Mouse (Mus musculus) forebrain, embryonic 11.5 days (tissue): ENCODE data around the gene Fcho1. TPM values are rescaled to one million over a fixed set of nuclear protein-coding genes. Genes with fewer than 3 reads are reported as not detected.
"Not testable (repeated sequence)": the region's sequence is repeated elsewhere in the genome, so short reads cannot be mapped to it uniquely, and the experiment has no call there.

Experiments used
- ATAC-seq: fragments of 200-750 bp; cut with Nextera tagmentation; replicated peaks from 2 replicates; pipeline ENCODE4 v1.8.0; 2017; ENCODE audit warnings: moderate TSS enrichment; ENCODE audit not compliant: low FRiP score
- DNase-seq: peaks from one replicate; pipeline ENCODE4 v3.0.0-alpha.2; 2017; ENCODE audit warnings: low spot score
- H3K27ac ChIP-seq: fragments of 300-500 bp; sonication (generic); 2 replicates; pipeline ENCODE4 v1.5.1; 2014; ENCODE audit warnings: low read depth, low read length
- H3K27me3 ChIP-seq: fragments of 300-500 bp; sonication (generic); 2 replicates; pipeline ENCODE4 v1.6.1; 2014; ENCODE audit warnings: mild to moderate bottlenecking, low read length, mixed read lengths; ENCODE audit not compliant: control insufficient read depth, insufficient read depth
- H3K36me3 ChIP-seq: fragments of 300-500 bp; sonication (generic); 2 replicates; pipeline ENCODE4 v1.6.1; 2014; ENCODE audit warnings: mild to moderate bottlenecking, low read length, moderate library complexity, mixed read lengths; ENCODE audit not compliant: control insufficient read depth, insufficient read depth
- H3K4me1 ChIP-seq: fragments of 300-500 bp; sonication (generic); replicated peaks from 2 replicates; pipeline ENCODE4 v1.6.1; 2014; ENCODE audit warnings: low read length, mixed read lengths; ENCODE audit not compliant: control insufficient read depth, insufficient read depth
- H3K4me2 ChIP-seq: fragments of 300-500 bp; sonication (generic); 2 replicates; pipeline ENCODE4 v1.6.1; 2014; ENCODE audit warnings: low read depth, mild to moderate bottlenecking, low read length, moderate library complexity, mixed read lengths; ENCODE audit not compliant: severe bottlenecking
- H3K4me3 ChIP-seq: fragments of 300-500 bp; sonication (generic); 2 replicates; pipeline ENCODE4 v1.5.1; 2014; ENCODE audit warnings: low read depth, low read length
- H3K9ac ChIP-seq: fragments of 300-500 bp; sonication (generic); 2 replicates; pipeline ENCODE4 v1.6.1; 2014; ENCODE audit warnings: low read length
- H3K9me3 ChIP-seq: fragments of 300-500 bp; sonication (generic); 2 replicates; pipeline ENCODE4 v1.6.1; 2016; ENCODE audit warnings: low read length, mixed read lengths; ENCODE audit not compliant: control insufficient read depth
- WGBS: fragments of 180-500 bp; shearing (Covaris S2); extraction: QIAGEN DNeasy Blood & Tissue Kit; methylation state at CpG from one replicate; pipeline ENCODE4 v1.1.7; 2014; 5-methylcytosine and 5-hydroxymethylcytosine counted together
- polyA plus RNA-seq: library from polyadenylated mRNA; unstranded; fragments of >200 nt; fragmentation: Nextera tagmentation; extraction: Ambion mirVana; gene quantifications from 2 replicates; pipeline ENCODE4 v1.2.1, GENCODE M21; 2014

Gene Fcho1
- 21.3 and 23.2 TPM in 2 replicates for polyA plus RNA-seq

DNA sequence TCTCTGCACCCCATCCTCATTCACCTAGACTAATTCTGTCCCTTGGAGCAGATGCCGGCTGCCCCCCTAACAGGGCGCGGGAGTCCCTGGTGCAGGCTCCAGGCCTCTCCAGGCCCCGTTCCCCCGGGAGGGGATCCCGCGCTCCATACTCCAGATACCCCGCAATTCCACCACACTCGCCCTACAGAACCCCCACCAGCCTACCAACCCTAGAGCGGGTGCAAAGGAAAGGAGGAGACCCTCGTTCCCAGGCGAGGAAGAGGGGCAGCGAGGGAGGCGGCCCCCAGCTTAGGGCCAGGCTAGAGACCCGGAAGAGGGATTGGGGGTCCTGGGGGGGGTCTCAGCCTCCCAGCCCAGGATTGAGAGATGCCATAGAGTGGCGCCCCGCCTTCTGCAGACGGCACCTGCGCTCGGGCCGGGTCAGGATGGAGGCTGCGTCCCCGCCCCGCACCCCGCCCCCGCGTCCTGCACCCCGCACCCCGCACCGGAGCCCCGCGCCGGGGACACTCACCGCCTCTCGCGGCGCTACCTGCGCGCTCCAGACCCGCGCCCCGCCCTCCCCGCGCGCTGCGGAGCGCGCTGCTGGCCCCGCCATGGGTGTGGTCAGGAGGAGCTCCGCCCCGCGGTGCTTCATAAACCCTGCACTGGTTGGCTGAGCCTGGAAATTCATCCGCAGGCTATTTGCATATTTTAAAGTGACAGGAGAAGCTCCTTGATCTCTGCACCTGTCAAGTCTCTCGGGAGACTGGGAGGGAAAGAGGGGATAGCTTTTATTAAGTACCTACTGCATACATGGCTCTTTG is at the start of gene Fcho1:
Gene Fcho1 (minus strand): TSS at position 595 of the 803 bp plus-strand sequence.
- under 1% methylated on average over 52 of the region's 54 CpGs for WGBS
- ATAC-seq = peak; percentile 85
- H3K27ac ChIP-seq = no peak within 1 kb of the TSS

DNA sequence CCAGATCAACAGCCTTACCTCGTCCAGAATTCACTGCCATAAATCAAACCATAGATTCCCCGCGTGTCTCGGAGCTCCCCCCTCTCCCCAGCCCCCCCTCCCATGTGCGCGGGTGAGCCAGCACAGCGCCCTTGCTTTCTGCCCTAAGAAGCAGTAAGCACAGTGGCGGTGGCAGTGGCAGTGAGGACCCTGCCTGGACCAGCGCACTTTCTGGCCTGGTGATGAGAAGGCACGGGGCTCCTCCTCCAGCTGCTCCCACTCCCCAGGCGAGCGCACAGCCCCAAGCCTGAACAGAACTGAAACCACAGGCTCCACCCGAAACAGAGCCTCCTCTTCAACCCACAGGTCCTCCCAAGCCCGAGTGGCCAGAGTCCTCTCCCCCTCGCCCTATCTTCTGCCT is 45.8 kb upstream of the Fcho1 start:
- H3K36me3 ChIP-seq = no peaks in the 10 kb centered on the region
- no peak for DNase-seq
- no peak overlapping the region for H3K4me2 ChIP-seq
- H3K9me3 ChIP-seq = 0 out of 2 replicates have a peak, but pooled peaks cover 2% of the 10 kb centered on the region
- H3K27me3 ChIP-seq = no peaks in the 10 kb centered on the region
- no peaks in the 10 kb centered on the region for H3K4me1 ChIP-seq
- H3K27ac ChIP-seq = no peak overlapping the region
- ATAC-seq = no peak
- WGBS = 91% methylated on average over 15 of the region's 15 CpGs
- H3K4me3 ChIP-seq = no peak overlapping the region
- H3K9ac ChIP-seq = no peak overlapping the region

More for the DNA sequence above, at the start of gene Fcho1:
- no peaks in the 10 kb centered on the region for H3K36me3 ChIP-seq
- H3K27me3 ChIP-seq = no peaks in the 10 kb centered on the region; the same call in 1 of the 2 replicates
- peak within 1 kb of the TSS; percentile 88 for H3K4me2 ChIP-seq
- no peaks in the 10 kb centered on the region for H3K9me3 ChIP-seq
- peak; percentile 91 for DNase-seq
- peak within 1 kb of the TSS; percentile 72 for H3K4me3 ChIP-seq
- H3K9ac ChIP-seq = peak within 1 kb of the TSS; percentile 75
- peaks cover 9% of the 10 kb centered on the region for H3K4me1 ChIP-seq

DNA sequence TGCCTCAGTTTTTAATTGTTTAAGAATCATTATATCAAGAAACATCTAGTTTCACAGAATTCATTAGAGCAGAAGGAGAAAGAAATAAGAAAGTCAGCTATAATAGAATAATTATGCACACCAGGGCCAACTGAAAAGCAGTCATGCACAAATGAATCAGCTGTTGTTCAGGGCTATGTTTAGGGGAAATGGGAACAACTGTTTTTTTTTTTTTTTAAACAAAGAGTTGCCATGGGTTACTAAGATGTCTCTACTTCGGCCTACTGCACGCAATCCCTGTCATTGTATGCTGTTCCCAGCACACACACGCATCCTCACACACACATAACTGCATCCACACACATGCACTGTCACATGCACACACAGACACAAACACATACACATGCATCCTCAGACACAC is 33.3 kb upstream of the Fcho1 start:
- Histone ChIP-seq H3K9ac (no peak overlapping the region), H3K4me3 (no peak overlapping the region), H3K36me3 (no peaks in the 10 kb centered on the region), H3K27me3 (no peaks in the 10 kb centered on the region), H3K9me3 (no peaks in the 10 kb centered on the region), H3K4me2 (no peak overlapping the region), H3K4me1 (no peaks in the 10 kb centered on the region), H3K27ac (no peak overlapping the region)
- ATAC-seq (0 out of 2 replicates have a peak, but pooled peaks have one; percentile 49), DNase-seq (no peak)
- 39% methylated on average over 3 of the region's 3 CpGs for WGBS

DNA sequence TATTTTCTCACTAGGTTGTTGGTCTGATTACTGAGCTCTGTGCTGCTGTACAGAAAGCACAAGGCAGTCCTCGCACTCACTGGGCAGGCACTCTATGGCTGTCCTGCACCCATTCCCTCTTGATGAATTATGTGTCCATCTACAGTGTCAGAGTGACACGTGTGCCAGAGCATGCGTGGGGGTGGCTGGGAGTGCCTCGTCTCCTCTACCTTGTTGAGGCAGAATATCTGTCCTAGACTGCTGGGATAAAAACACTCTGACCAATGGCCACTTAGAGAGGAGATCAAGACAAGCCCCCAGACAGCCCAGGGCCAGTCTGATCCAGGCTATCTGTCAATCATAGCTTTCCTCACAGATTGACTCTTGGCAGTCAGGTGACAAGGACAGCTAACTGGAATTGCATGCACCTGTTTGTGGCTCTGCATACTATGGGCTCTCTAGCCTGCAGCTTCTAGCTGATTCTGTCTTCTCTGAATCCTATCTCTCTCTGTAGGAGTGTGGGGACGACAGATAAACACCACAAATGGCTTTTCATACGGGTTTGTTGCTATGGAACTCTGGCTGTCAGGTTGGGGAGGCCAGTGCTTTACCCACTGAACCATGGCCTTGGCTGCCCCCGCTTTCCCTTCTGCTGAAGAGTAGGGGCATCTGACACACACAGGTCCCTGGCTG is 27.5 kb upstream of the Fcho1 start:
- not testable (repeated sequence) for DNase-seq, H3K4me1 ChIP-seq, H3K27ac ChIP-seq, H3K36me3 ChIP-seq, H3K9ac ChIP-seq, H3K4me3 ChIP-seq, H3K4me2 ChIP-seq, ATAC-seq, H3K27me3 ChIP-seq, H3K9me3 ChIP-seq
- WGBS = 81% methylated on average over 7 of the region's 7 CpGs

DNA sequence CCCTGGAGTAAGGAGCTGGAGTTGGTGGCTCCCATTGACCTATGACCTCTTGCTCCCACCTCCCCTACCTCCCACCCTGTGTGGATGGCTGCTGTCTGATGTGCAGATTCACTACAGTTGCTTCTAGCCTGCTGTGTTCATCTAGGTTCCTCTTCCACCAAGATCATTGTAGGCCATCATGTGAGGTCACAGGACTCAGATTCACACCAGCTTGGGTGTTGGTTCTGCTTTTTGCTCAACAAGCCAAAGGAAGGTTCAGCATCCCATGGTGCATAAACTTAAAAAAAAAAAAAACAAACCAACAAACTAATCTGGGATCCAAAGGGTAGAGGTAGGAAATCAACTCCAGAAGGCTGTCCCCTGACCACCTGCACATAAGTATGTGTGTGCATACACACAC is 26.7 kb upstream of the Fcho1 start:
- not testable (repeated sequence) for H3K4me2 ChIP-seq, H3K9me3 ChIP-seq, H3K4me1 ChIP-seq, H3K27ac ChIP-seq, H3K36me3 ChIP-seq, ATAC-seq, H3K27me3 ChIP-seq, H3K9ac ChIP-seq, DNase-seq, H3K4me3 ChIP-seq

DNA sequence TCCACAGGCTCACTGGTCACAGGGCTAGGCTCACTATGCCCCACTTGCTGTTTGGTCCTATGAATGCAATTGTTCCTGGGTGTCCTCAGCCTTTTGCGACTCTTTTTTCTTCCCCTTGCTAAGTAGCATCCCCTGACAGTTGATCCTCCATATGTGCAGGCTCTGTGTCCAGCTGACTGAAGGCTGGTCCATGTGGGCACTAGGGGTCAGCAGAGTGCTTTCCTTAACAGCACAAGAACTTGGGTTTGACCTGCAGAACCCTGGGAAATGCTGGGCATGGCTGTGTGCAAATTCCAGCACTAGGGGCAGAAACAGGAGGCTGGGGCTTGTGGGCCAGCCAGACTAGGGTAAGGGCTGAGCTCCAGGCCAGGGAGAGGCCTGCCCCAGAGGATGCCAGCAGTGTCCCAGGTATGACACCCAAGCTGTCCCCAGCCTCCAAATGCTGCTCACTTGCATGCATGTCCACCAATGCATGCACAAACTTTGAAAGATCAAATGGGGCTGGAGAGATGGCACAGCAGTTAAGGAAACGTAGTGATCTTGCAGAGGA is 25.9 kb upstream of the Fcho1 start:
- WGBS = 72% methylated on average over 2 of the region's 2 CpGs
- ATAC-seq (0 out of 2 replicates have a peak, but pooled peaks have one; percentile 37), DNase-seq (peak; percentile 55)
- not testable (repeated sequence) for H3K9ac ChIP-seq, H3K9me3 ChIP-seq, H3K36me3 ChIP-seq, H3K27ac ChIP-seq, H3K4me1 ChIP-seq, H3K27me3 ChIP-seq, H3K4me2 ChIP-seq, H3K4me3 ChIP-seq

DNA sequence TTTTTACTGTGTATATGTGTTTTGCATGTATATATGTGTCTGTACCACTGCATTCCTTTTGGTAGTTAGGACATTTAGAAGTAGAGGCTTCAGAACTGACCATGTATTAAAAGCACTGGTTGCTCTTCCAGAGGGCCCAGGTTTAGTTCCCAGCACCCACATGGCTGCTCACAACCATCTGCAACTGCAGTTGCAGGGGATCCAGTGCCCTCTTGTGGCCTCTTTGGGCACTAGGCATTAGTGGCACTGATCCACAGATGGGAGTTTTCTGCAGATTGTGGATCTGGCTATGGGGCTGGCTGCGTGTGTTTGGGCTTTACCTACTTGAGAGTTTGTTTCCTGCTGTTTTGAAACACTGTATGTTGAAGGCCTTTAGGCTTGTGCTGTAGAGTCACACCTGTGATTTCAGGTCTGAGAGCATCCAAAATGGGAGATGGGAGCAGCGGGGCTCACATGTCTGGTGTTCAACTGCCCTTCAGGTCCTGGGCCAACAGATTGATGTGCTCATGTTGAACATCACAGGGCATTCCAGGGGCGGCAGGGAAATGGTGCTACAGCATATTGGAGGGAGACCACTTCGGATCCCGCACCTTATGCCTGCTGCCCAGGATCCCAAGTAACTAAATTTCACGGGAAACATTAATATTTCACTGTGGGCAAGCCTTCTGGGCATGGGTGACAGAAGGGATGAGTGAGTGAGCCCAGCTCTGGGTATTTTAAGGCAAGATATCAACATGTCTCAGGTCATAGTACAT is 24.0 kb upstream of the Fcho1 start:
- H3K4me1 ChIP-seq, H3K27ac ChIP-seq, H3K27me3 ChIP-seq, H3K4me3 ChIP-seq, H3K9me3 ChIP-seq, H3K4me2 ChIP-seq, ATAC-seq, H3K36me3 ChIP-seq, H3K9ac ChIP-seq: not testable (repeated sequence)
- peak; percentile 38 for DNase-seq
- 80% methylated on average over 6 of the region's 6 CpGs for WGBS

DNA sequence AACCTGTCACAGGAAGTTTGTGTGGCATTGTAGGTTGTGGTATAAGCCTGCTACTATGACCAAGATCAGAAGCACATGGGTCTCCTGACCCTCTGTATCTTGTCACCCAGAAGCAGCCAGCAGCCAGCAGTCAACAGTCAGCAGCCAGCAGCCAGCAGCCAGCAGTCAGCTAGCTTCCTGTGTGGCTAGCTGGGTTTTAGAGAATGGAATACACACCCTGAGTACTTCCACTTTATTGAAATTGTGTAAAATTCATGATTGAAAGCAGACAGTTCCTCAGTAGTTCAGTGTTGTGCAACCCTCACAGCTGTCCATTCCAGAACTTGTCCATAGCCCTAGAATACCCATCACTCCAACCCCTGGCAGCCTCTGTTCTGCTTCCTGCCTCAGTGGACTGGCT is 21.6 kb upstream of the Fcho1 start:
- not testable (repeated sequence) for H3K27ac ChIP-seq, H3K27me3 ChIP-seq, H3K9me3 ChIP-seq, ATAC-seq, H3K4me3 ChIP-seq, H3K4me2 ChIP-seq, H3K9ac ChIP-seq, H3K36me3 ChIP-seq, H3K4me1 ChIP-seq
- peak; percentile 16 for DNase-seq
